Mouse (Mus musculus) heart, embryonic 12.5 days (tissue): ENCODE measurements at regions not wholly inside any gene's neighbourhood (a gene's known extent, or its start where the extent isn't known, plus 50 kb on each side); places are given as distances from the start of the nearest gene placed in this dataset.

Experiments
- ATAC-seq: fragments of 200-750 bp; cut with Nextera tagmentation; 2 replicates; pipeline ENCODE4 v1.8.0; 2017; ENCODE audit warnings: moderate TSS enrichment, moderate library complexity; ENCODE audit not compliant: insufficient number of reproducible peaks, low FRiP score
- H3K27ac ChIP-seq: fragments of 300-500 bp; sonication (generic); 2 replicates; pipeline ENCODE4 v1.5.1; 2016; ENCODE audit warnings: mild to moderate bottlenecking, moderate library complexity; ENCODE audit not compliant: poor library complexity, severe bottlenecking
- H3K27me3 ChIP-seq: fragments of 300-500 bp; sonication (generic); replicated peaks from 2 replicates; pipeline ENCODE4 v1.6.1; 2016; ENCODE audit warnings: mild to moderate bottlenecking, moderate library complexity
- H3K36me3 ChIP-seq: fragments of 300-500 bp; sonication (generic); 2 replicates; pipeline ENCODE4 v1.6.1; 2016; ENCODE audit warnings: mild to moderate bottlenecking, moderate library complexity
- H3K4me1 ChIP-seq: fragments of 300-500 bp; sonication (generic); replicated peaks from 2 replicates; pipeline ENCODE4 v1.6.1; 2016; ENCODE audit warnings: mild to moderate bottlenecking
- H3K4me2 ChIP-seq: fragments of 300-500 bp; sonication (generic); 2 replicates; pipeline ENCODE4 v1.6.1; 2016; ENCODE audit warnings: mild to moderate bottlenecking, moderate library complexity
- H3K4me3 ChIP-seq: fragments of 300-500 bp; sonication (generic); 2 replicates; pipeline ENCODE4 v1.5.1; 2016; ENCODE audit warnings: mild to moderate bottlenecking
- H3K9ac ChIP-seq: fragments of 300-500 bp; sonication (generic); 2 replicates; pipeline ENCODE4 v1.6.1; 2016; ENCODE audit warnings: mild to moderate bottlenecking, moderate library complexity
- H3K9me3 ChIP-seq: fragments of 300-500 bp; sonication (generic); replicated peaks from 2 replicates; pipeline ENCODE4 v1.6.1; 2016; ENCODE audit warnings: mild to moderate bottlenecking, moderate library complexity
- whole genome bisulfite sequencing: fragments of 180-500 bp; shearing (Covaris S2); methylation state at CpG from one replicate; pipeline ENCODE4 v1.1.7; 2016; 5-methylcytosine and 5-hydroxymethylcytosine counted together

GRCm38 (mm10) chr14:60439106-60439505 is 66.0 kb downstream of the Amer2 start:
- Histone ChIP-seq H3K27me3 (no peaks in the 10 kb centered on the region), H3K36me3 (no peaks in the 10 kb centered on the region), H3K4me3 (no peak overlapping the region), H3K9me3 (peaks cover 5% of the 10 kb centered on the region; the same call in 1 of the 2 replicates), H3K4me1 (peaks cover 3% of the 10 kb centered on the region; the same call in 1 of the 2 replicates), H3K27ac (no peak overlapping the region), H3K9ac (no peak overlapping the region), H3K4me2 (no peak overlapping the region)
- ATAC-seq: no peak
- 46% methylated on average over 6 of the region's 6 CpGs for WGBS

GRCm38 (mm10) chr14:60443821-60444551 is 70.9 kb downstream of the Amer2 start:
- Histone ChIP-seq H3K9me3 (peaks cover 5% of the 10 kb centered on the region; the same call in 1 of the 2 replicates), H3K4me3 (no peak overlapping the region), H3K27me3 (no peaks in the 10 kb centered on the region), H3K4me1 (peaks cover 3% of the 10 kb centered on the region; the same call in 1 of the 2 replicates), H3K4me2 (no peak overlapping the region), H3K9ac (no peak overlapping the region), H3K36me3 (no peaks in the 10 kb centered on the region), H3K27ac (no peak overlapping the region)
- ATAC-seq: no peak
- WGBS: 75% methylated on average over 7 of the region's 7 CpGs

GRCm38 (mm10) chr14:60444552-60444937 is 71.5 kb downstream of the Amer2 start:
- Histone ChIP-seq H3K4me3 (no peak overlapping the region), H3K9me3 (peaks cover 5% of the 10 kb centered on the region; the same call in 1 of the 2 replicates), H3K27ac (no peak overlapping the region), H3K4me1 (peaks cover 3% of the 10 kb centered on the region; the same call in 1 of the 2 replicates), H3K36me3 (no peaks in the 10 kb centered on the region), H3K27me3 (no peaks in the 10 kb centered on the region), H3K4me2 (no peak overlapping the region), H3K9ac (no peak overlapping the region)
- WGBS: 61% methylated on average over 3 of the region's 3 CpGs
- ATAC-seq: no peak

GRCm38 (mm10) chr14:60446037-60446436 is 73.0 kb downstream of the Amer2 start:
- WGBS: 85% methylated on average over 6 of the region's 6 CpGs
- Histone ChIP-seq H3K27me3 (no peaks in the 10 kb centered on the region), H3K36me3 (no peaks in the 10 kb centered on the region), H3K4me3 (no peak overlapping the region), H3K4me2 (no peak overlapping the region), H3K27ac (no peak overlapping the region), H3K9me3 (peaks cover 5% of the 10 kb centered on the region; the same call in 1 of the 2 replicates), H3K4me1 (no peaks in the 10 kb centered on the region; the same call in 1 of the 2 replicates), H3K9ac (no peak overlapping the region)
- ATAC-seq: no peak

- 88% methylated on average over 9 of the region's 9 CpGs for WGBS
- no peaks in the 10 kb centered on the region for H3K36me3 ChIP-seq
- ATAC-seq: no peak
Observed at GRCm38 (mm10) chr14:60451216-60451615, 78.2 kb downstream of the Amer2 start.

GRCm38 (mm10) chr14:60451684-60452083 is 78.6 kb downstream of the Amer2 start:
- WGBS: 68% methylated on average over 7 of the region's 7 CpGs
- no peak for ATAC-seq

More at GRCm38 (mm10) chr14:60451216-60451615, 78.2 kb downstream of the Amer2 start:
- Histone ChIP-seq H3K9me3 (no peaks in the 10 kb centered on the region), H3K4me1 (no peaks in the 10 kb centered on the region), H3K27me3 (no peaks in the 10 kb centered on the region), H3K4me2 (no peak overlapping the region), H3K4me3 (no peak overlapping the region), H3K27ac (no peak overlapping the region), H3K9ac (no peak overlapping the region)

GRCm38 (mm10) chr14:60456767-60457166 is 83.7 kb downstream of the Amer2 start:
- no peaks in the 10 kb centered on the region for H3K9me3 ChIP-seq
- H3K4me3 ChIP-seq: no peak overlapping the region
- WGBS: 62% methylated on average over 9 of the region's 9 CpGs
- no peaks in the 10 kb centered on the region for H3K36me3 ChIP-seq
- no peak overlapping the region for H3K4me2 ChIP-seq
- no peak for ATAC-seq
- H3K9ac ChIP-seq: no peak overlapping the region
- H3K27me3 ChIP-seq: no peaks in the 10 kb centered on the region
- H3K4me1 ChIP-seq: peaks cover 4% of the 10 kb centered on the region
- H3K27ac ChIP-seq: no peak overlapping the region

More at GRCm38 (mm10) chr14:60451684-60452083, 78.6 kb downstream of the Amer2 start:
- no peaks in the 10 kb centered on the region for H3K27me3 ChIP-seq
- no peak overlapping the region for H3K4me2 ChIP-seq
- no peaks in the 10 kb centered on the region for H3K9me3 ChIP-seq
- H3K27ac ChIP-seq: no peak overlapping the region
- H3K4me3 ChIP-seq: no peak overlapping the region
- no peak overlapping the region for H3K9ac ChIP-seq
- H3K4me1 ChIP-seq: no peaks in the 10 kb centered on the region
- H3K36me3 ChIP-seq: no peaks in the 10 kb centered on the region

- Histone ChIP-seq H3K36me3 (no peaks in the 10 kb centered on the region), H3K27ac (no peak overlapping the region), H3K9ac (peak overlapping the region; percentile 47), H3K4me2 (peak overlapping the region; percentile 94), H3K4me1 (peaks cover 14% of the 10 kb centered on the region; the same call in 1 of the 2 replicates), H3K9me3 (peaks cover 4% of the 10 kb centered on the region; the same call in 1 of the 2 replicates), H3K4me3 (peak overlapping the region; percentile 50), H3K27me3 (peaks cover 39% of the 10 kb centered on the region)
- under 1% methylated on average over 38 of the region's 38 CpGs for WGBS
- 0 out of 2 replicates have a peak, but pooled peaks have one; percentile 55 for ATAC-seq
Observed at GRCm38 (mm10) chr14:60484996-60485888, 112.2 kb downstream of the Amer2 start.

GRCm38 (mm10) chr14:60485889-60486274 is 112.8 kb downstream of the Amer2 start:
- 2% methylated on average over 5 of the region's 5 CpGs for WGBS
- H3K27me3 ChIP-seq: peaks cover 39% of the 10 kb centered on the region
- H3K27ac ChIP-seq: no peak overlapping the region
- ATAC-seq: no peak
- peak overlapping the region; percentile 50 for H3K4me3 ChIP-seq
- H3K9ac ChIP-seq: no peak overlapping the region
- no peaks in the 10 kb centered on the region for H3K36me3 ChIP-seq
- H3K9me3 ChIP-seq: peaks cover 4% of the 10 kb centered on the region; the same call in 1 of the 2 replicates
- peak overlapping the region; percentile 94 for H3K4me2 ChIP-seq
- H3K4me1 ChIP-seq: peaks cover 14% of the 10 kb centered on the region; the same call in 1 of the 2 replicates

GRCm38 (mm10) chr14:60486278-60486935 is 113.3 kb downstream of the Amer2 start:
- ATAC-seq: no peak
- Histone ChIP-seq H3K27me3 (peaks cover 39% of the 10 kb centered on the region), H3K9me3 (peaks cover 3% of the 10 kb centered on the region; the same call in 1 of the 2 replicates), H3K4me3 (peak overlapping the region; percentile 50), H3K36me3 (no peaks in the 10 kb centered on the region), H3K4me2 (peak overlapping the region; percentile 94), H3K27ac (no peak overlapping the region), H3K9ac (no peak overlapping the region), H3K4me1 (peaks cover 14% of the 10 kb centered on the region; the same call in 1 of the 2 replicates)
- WGBS: 5% methylated on average over 9 of the region's 9 CpGs
